Mouse (Mus musculus) MEL (cell line): ENCODE measurements around the gene Grifin.

Source experiments
- CTCF ChIP-seq, 3 experiments: IDR thresholded peaks in 2 of 3; conservative IDR thresholded peaks in 1 of 3; 2 replicates each; pipeline ENCODE4 v1.5.1; 2011 to 2012; ENCODE audit warnings: low read length in 3 of 3, low read depth in 2 of 3, mild to moderate bottlenecking in 2 of 3, improper control_type of control experiment in 1 of 3, inconsistent platforms in 1 of 3, mixed read lengths in 1 of 3, moderate library complexity in 1 of 3; ENCODE audit not compliant: control insufficient read depth in 1 of 3, insufficient read depth in 1 of 3, poor library complexity in 1 of 3, severe bottlenecking in 1 of 3
- EP300 ChIP-seq, 2 experiments: IDR thresholded peaks; 2 replicates each; pipeline ENCODE4 v1.6.1; 2011; ENCODE audit warnings: improper control_type of control experiment in 2 of 2, low read length in 2 of 2, low read depth in 1 of 2, mild to moderate bottlenecking in 1 of 2
- MAFK ChIP-seq: IDR thresholded peaks from 2 replicates; pipeline ENCODE4 v1.6.1; 2011; ENCODE audit warnings: low read depth, mild to moderate bottlenecking, low read length, improper control_type of control experiment, borderline replicate concordance
- MYC ChIP-seq: IDR thresholded peaks from 2 replicates; pipeline ENCODE4 v1.6.1; 2011; ENCODE audit warnings: low read depth, mild to moderate bottlenecking, low read length, improper control_type of control experiment, moderate library complexity
- RAD21 ChIP-seq: IDR thresholded peaks from 2 replicates; pipeline ENCODE4 v1.6.1; 2011; ENCODE audit warnings: mild to moderate bottlenecking, low read depth, low read length, improper control_type of control experiment

DNA sequence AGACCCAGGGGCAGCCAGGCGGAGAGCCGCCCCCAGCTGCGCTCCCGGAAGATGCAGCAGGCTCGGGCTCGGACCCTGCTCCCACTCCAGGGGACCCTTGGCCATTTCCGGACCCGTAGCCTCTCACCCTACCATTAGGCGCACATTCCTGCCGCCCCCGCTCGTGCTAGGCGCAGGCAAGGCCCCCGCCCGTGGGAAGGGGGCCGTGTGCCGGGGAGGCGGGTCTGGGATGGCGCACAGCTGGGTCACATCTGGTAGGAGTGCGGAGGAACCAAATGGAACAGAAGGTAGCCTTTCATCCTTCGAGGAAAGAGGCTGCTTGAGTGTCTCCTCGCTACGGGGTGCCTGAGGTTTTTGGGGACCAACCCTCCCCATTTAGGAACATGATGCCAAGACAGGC, 41.5 kb upstream of the Grifin start:
- no peak for TF ChIP-seq RAD21
- TF ChIP-seq CTCF (IDR thresholded peaks at IDR 0.05 in 2 of 3, conservative IDR thresholded peaks at IDR 0.05 in 1 of 3; ENCODE audit: control insufficient read depth in 1 of 3, insufficient read depth in 1 of 3, low read depth in 2 of 3, low read length in 3 of 3, poor library complexity in 1 of 3, severe bottlenecking in 1 of 3), result no peak
- no peak for TF ChIP-seq MYC
- TF ChIP-seq EP300 (IDR thresholded peaks at IDR 0.05; ENCODE audit: low read depth in 1 of 2, low read length in 2 of 2), result no peak
- no peak for TF ChIP-seq MAFK
